Mouse (Mus musculus): ENCODE measurements around the gene Orm3. TPM values are rescaled to one million over a fixed set of nuclear protein-coding genes. Genes with fewer than 3 reads are reported as not detected.
A peak's percentile ranks its signal among the peaks of the same experiment; 100 is the strongest.

The Orm3 gene
- total and polyA plus RNA-seq, 3 experiments: 2.7 to 3.6 TPM; not detected in 1

DNA sequence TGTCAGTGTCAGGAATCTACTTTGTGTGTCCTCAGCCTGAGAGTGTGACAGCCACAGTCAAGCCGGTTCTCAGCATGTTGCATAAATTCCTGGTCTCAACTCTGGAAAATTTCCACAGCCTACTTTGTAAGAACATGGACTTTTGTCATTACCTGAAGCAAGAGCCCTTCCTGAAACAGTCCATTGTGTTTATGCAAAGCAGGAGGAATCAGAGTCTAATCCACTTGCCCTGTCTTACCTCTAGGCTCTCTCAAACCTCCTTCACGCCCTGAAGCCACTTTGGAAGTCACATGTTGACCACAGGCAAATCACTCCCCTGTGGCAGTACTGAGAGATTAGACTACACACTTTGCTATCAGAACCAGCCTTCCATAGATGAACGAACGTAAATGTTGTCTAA, 13.5 kb upstream of the Orm3 start:
- WGBS: 64% methylated on average over 4 of the region's 4 CpGs
- Histone ChIP-seq H3K79me2 (replicated peaks; ENCODE audit: control insufficient read depth, insufficient read depth, low read length) (no peaks in the 10 kb centered on the region), H3K9ac (ENCODE audit: low read depth, low read length) (no peak overlapping the region), H3K36me3 (ENCODE audit: control insufficient read depth, insufficient read depth, low read length) (no peaks in the 10 kb centered on the region), H3K4me3 (no peak overlapping the region), H3K27ac (no peak overlapping the region), H3K4me1 (ENCODE audit: control insufficient read depth, insufficient read depth, low read length) (no peaks in the 10 kb centered on the region), H3K27me3 (ENCODE audit: control insufficient read depth, insufficient read depth, low read length) (no peaks in the 10 kb centered on the region)
- no peak for TF ChIP-seq EP300 (IDR thresholded peaks at IDR 0.05; ENCODE audit: insufficient read depth, low read depth, low read length)
- no peak for TF ChIP-seq POLR2A (IDR thresholded peaks at IDR 0.05; ENCODE audit: insufficient read depth, low read depth, low read length)
- TF ChIP-seq CTCF (IDR thresholded peaks at IDR 0.05): no peak
- intact Hi-C loops (cut with DNase I): no loop called here
- peak in 1 of 2 experiments; percentile 0 for DNase-seq

DNA sequence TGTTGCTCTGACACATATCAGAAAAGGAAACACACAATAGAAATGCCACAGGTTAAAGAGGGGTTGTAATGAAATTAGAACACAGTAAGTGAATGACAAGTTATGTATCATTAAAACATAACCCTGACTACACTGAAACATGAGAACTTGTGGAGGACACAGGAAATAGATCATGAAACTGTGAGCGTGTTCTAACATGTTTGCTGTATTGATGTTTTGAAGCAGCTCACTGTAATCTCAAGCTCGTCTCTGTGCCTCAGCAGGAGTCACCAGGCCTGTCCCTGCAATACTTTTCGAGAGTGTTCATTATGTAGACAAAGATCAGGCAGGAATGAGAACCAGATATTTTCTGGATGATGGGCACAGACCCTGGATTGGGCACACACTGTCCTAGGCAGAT, 12.4 kb upstream of the Orm3 start:
- intact Hi-C loops (cut with DNase I): no loop called here
- WGBS: 72% methylated on average over 3 of the region's 3 CpGs
- no peaks in the 10 kb centered on the region for H3K79me2 ChIP-seq (replicated peaks; ENCODE audit: control insufficient read depth, insufficient read depth, low read length)
- H3K27me3 ChIP-seq (ENCODE audit: control insufficient read depth, insufficient read depth, low read length): no peaks in the 10 kb centered on the region
- H3K4me1 ChIP-seq (ENCODE audit: control insufficient read depth, insufficient read depth, low read length): no peaks in the 10 kb centered on the region
- H3K36me3 ChIP-seq (ENCODE audit: control insufficient read depth, insufficient read depth, low read length): no peaks in the 10 kb centered on the region
- no peak for DNase-seq
- no peak overlapping the region for H3K27ac ChIP-seq
- TF ChIP-seq EP300 (IDR thresholded peaks at IDR 0.05; ENCODE audit: insufficient read depth, low read depth, low read length) (no peak), POLR2A (IDR thresholded peaks at IDR 0.05; ENCODE audit: insufficient read depth, low read depth, low read length) (no peak), CTCF (IDR thresholded peaks at IDR 0.05) (no peak)
- H3K9ac ChIP-seq (ENCODE audit: low read depth, low read length): no peak overlapping the region
- no peak overlapping the region for H3K4me3 ChIP-seq

DNA sequence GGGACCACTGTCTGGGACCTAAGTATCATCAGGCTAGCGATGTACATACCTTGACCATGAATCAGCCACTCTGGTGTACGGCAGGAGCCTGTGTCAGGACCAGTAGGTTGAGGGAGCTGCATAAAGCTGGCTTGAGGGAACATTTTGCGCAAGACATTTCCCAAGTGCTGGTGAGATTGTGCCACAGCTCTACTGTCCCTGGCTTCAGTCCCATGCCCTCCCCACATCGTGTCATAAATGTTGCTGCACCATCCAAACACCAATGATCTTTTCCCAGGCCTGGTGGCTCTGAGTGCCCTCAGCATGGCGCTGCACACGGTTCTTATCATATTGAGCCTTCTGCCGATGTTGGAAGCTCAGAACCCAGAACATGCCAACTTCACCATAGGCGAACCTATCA, 11.7 kb upstream of the Orm3 start, which contains the start of gene Orm1:
TSS of gene Orm1 (plus strand) at position 266 of the 400 bp plus-strand sequence.
- TF ChIP-seq CTCF (IDR thresholded peaks at IDR 0.05) (no peak), EP300 (IDR thresholded peaks at IDR 0.05; ENCODE audit: insufficient read depth, low read depth, low read length) (no peak), POLR2A (IDR thresholded peaks at IDR 0.05; ENCODE audit: insufficient read depth, low read depth, low read length) (no peak)

DNA sequence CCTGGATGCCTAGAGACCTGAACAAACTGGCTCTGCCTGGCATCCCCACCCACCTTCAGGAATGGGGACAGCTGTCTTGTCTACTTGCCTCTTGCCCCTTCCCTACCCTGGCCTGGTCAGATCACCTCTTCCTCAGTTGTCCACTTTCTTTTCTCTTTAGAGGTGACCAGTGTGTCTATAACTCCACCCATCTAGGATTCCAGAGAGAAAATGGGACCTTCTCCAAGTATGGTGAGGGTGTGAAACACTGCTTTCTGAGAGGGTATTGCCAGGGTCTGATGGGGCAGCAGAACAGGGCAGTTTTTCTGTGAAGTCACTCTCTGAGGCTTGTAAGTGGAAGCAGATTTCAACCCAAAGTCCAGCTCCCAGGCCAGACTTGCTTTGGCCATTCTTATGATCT, 10.7 kb upstream of the Orm3 start:
- TF ChIP-seq POLR2A (IDR thresholded peaks at IDR 0.05; ENCODE audit: insufficient read depth, low read depth, low read length) (no peak), CTCF (IDR thresholded peaks at IDR 0.05) (no peak), EP300 (IDR thresholded peaks at IDR 0.05; ENCODE audit: insufficient read depth, low read depth, low read length) (no peak)
- peak in 1 of 2 experiments; percentile 4 for DNase-seq

More for the DNA sequence above, 11.7 kb upstream of the Orm3 start, which contains the start of gene Orm1:
- WGBS: 74% methylated on average over 8 of the region's 8 CpGs
- Histone ChIP-seq H3K27ac (no peak within 1 kb of the TSS), H3K27me3 (ENCODE audit: control insufficient read depth, insufficient read depth, low read length) (no peaks in the 10 kb centered on the region), H3K4me3 (no peak within 1 kb of the TSS), H3K36me3 (ENCODE audit: control insufficient read depth, insufficient read depth, low read length) (no peaks in the 10 kb centered on the region), H3K4me1 (ENCODE audit: control insufficient read depth, insufficient read depth, low read length) (no peaks in the 10 kb centered on the region), H3K9ac (ENCODE audit: low read depth, low read length) (no peak within 1 kb of the TSS), H3K79me2 (replicated peaks; ENCODE audit: control insufficient read depth, insufficient read depth, low read length) (no peaks in the 10 kb centered on the region)
- no peak for DNase-seq
- intact Hi-C loops (cut with DNase I): no loop called here

DNA sequence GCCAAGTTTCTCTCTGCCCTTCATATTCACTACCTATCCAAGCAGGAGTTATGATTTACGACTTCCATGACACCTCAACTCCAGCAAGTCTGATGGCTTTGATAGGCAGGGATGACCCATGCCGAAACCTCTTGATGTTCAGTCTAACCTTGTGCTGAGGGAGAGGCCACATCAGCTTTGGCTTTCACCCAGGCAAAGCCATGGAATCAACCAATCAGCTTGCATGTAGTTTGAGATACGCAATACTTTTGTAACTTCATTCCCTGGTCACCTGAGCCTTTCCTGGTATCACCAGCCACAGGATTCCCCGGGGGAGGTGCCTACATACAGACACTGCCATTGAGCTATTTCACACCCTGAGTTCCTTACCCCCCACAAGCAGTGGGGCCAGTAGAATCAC, 9.3 kb upstream of the Orm3 start:
- no peaks in the 10 kb centered on the region for H3K79me2 ChIP-seq (replicated peaks; ENCODE audit: control insufficient read depth, insufficient read depth, low read length)
- H3K27me3 ChIP-seq (ENCODE audit: control insufficient read depth, insufficient read depth, low read length): no peaks in the 10 kb centered on the region
- TF ChIP-seq EP300 (IDR thresholded peaks at IDR 0.05; ENCODE audit: insufficient read depth, low read depth, low read length) (no peak), POLR2A (IDR thresholded peaks at IDR 0.05; ENCODE audit: insufficient read depth, low read depth, low read length) (no peak)
- H3K4me1 ChIP-seq (ENCODE audit: control insufficient read depth, insufficient read depth, low read length): no peaks in the 10 kb centered on the region
- intact Hi-C loops (cut with DNase I): no loop called here
- no peak overlapping the region for H3K4me3 ChIP-seq
- H3K27ac ChIP-seq: no peak overlapping the region
- WGBS: 82% methylated on average over 4 of the region's 4 CpGs
- H3K9ac ChIP-seq (ENCODE audit: low read depth, low read length): no peak overlapping the region
- DNase-seq: no peak
- no peaks in the 10 kb centered on the region for H3K36me3 ChIP-seq (ENCODE audit: control insufficient read depth, insufficient read depth, low read length)

More for the DNA sequence above, 10.7 kb upstream of the Orm3 start:
- no peaks in the 10 kb centered on the region for H3K36me3 ChIP-seq (ENCODE audit: control insufficient read depth, insufficient read depth, low read length)
- no peak overlapping the region for H3K9ac ChIP-seq (ENCODE audit: low read depth, low read length)
- no peaks in the 10 kb centered on the region for H3K4me1 ChIP-seq (ENCODE audit: control insufficient read depth, insufficient read depth, low read length)
- H3K4me3 ChIP-seq: no peak overlapping the region
- H3K27ac ChIP-seq: no peak overlapping the region
- H3K79me2 ChIP-seq (replicated peaks; ENCODE audit: control insufficient read depth, insufficient read depth, low read length): no peaks in the 10 kb centered on the region
- intact Hi-C loops (cut with DNase I): no loop called here
- no peaks in the 10 kb centered on the region for H3K27me3 ChIP-seq (ENCODE audit: control insufficient read depth, insufficient read depth, low read length)

DNA sequence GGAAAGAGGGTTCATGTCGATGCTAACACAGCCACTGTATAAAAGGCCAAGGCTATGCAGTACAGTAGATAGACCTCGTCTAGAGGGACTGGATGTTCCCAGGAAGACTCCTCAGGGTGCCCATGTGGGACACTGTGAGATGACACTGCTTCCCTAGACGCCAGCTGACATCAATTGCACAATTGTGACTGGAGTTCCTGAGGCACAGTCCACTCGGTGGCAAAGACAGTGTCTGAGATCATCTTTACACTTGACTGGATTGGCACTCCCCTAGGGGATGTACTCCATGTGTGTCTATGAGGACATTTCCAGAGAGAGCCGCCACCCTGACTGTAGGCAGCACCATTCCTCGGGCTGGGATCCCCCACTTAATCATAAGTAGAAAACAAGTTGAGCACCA, 7.4 kb upstream of the Orm3 start:
- Histone ChIP-seq H3K36me3 (ENCODE audit: control insufficient read depth, insufficient read depth, low read length) (no peaks in the 10 kb centered on the region), H3K9ac (ENCODE audit: low read depth, low read length) (no peak overlapping the region), H3K79me2 (replicated peaks; ENCODE audit: control insufficient read depth, insufficient read depth, low read length) (no peaks in the 10 kb centered on the region), H3K27ac (no peak overlapping the region), H3K4me3 (no peak overlapping the region), H3K4me1 (ENCODE audit: control insufficient read depth, insufficient read depth, low read length) (no peaks in the 10 kb centered on the region), H3K27me3 (ENCODE audit: control insufficient read depth, insufficient read depth, low read length) (no peaks in the 10 kb centered on the region)
- 76% methylated on average over 6 of the region's 6 CpGs for WGBS
- TF ChIP-seq POLR2A (IDR thresholded peaks at IDR 0.05; ENCODE audit: insufficient read depth, low read depth, low read length) (no peak), EP300 (IDR thresholded peaks at IDR 0.05; ENCODE audit: insufficient read depth, low read depth, low read length) (no peak), CTCF (IDR thresholded peaks at IDR 0.05) (no peak)
- intact Hi-C loops (cut with DNase I): no loop called here
- DNase-seq: no peak
